Mouse (Mus musculus) liver, postnatal 0 days (tissue): ENCODE measurements around the gene Larp1b. TPM values are rescaled to one million over a fixed set of nuclear protein-coding genes. Genes with fewer than 3 reads are reported as not detected.

Source experiments
- ATAC-seq: fragments of 200-750 bp; cut with Nextera tagmentation; 2 replicates; pipeline ENCODE4 v1.8.0; 2017; ENCODE audit warnings: mild to moderate bottlenecking, moderate library complexity
- DNase-seq: peaks from one replicate; pipeline ENCODE4 v3.0.0-alpha.2; 2016
- H3K27ac ChIP-seq: fragments of 300-500 bp; sonication (generic); 2 replicates; pipeline ENCODE4 v1.5.1; 2014; ENCODE audit warnings: antibody characterized with exemption, moderate library complexity, mild to moderate bottlenecking, low read depth
- H3K27me3 ChIP-seq: fragments of 300-500 bp; sonication (generic); 2 replicates; pipeline ENCODE4 v1.6.1; 2014; ENCODE audit warnings: low read length, control low read depth, mixed read lengths; ENCODE audit not compliant: insufficient read depth
- H3K36me3 ChIP-seq: fragments of 300-500 bp; sonication (generic); replicated peaks from 2 replicates; pipeline ENCODE4 v1.6.1; 2014; ENCODE audit warnings: mild to moderate bottlenecking, control low read depth, low read length, moderate library complexity, mixed read lengths; ENCODE audit not compliant: insufficient read depth
- H3K4me1 ChIP-seq: fragments of 300-500 bp; sonication (generic); 2 replicates; pipeline ENCODE4 v1.6.1; 2014; ENCODE audit warnings: antibody characterized with exemption, mild to moderate bottlenecking, control low read depth; ENCODE audit not compliant: insufficient read depth
- H3K4me2 ChIP-seq: fragments of 300-500 bp; sonication (generic); 2 replicates; pipeline ENCODE4 v1.6.1; 2014; ENCODE audit warnings: low read depth, mild to moderate bottlenecking, low read length, moderate library complexity, mixed read lengths
- H3K4me3 ChIP-seq: fragments of 300-500 bp; sonication (generic); 2 replicates; pipeline ENCODE4 v1.5.1; 2014; ENCODE audit warnings: low read depth, low read length
- H3K9ac ChIP-seq: fragments of 300-500 bp; sonication (generic); replicated peaks from 2 replicates; pipeline ENCODE4 v1.6.1; 2014; ENCODE audit warnings: mild to moderate bottlenecking, moderate library complexity
- H3K9me3 ChIP-seq: fragments of 300-500 bp; sonication (generic); 2 replicates; pipeline ENCODE4 v1.6.1; 2016; ENCODE audit warnings: mild to moderate bottlenecking, control low read depth, low read length, mixed read lengths
- CTCF ChIP-seq: sonication (generic); IDR thresholded peaks from 2 replicates; pipeline ENCODE4 v1.5.1; 2016; ENCODE audit warnings: antibody characterized with exemption, low read depth
- EP300 ChIP-seq: IDR thresholded peaks from 2 replicates; pipeline ENCODE4 v1.6.1; 2016; ENCODE audit warnings: antibody characterized with exemption, low read depth, mild to moderate bottlenecking
- WGBS: fragments of 180-500 bp; shearing (Covaris S2); extraction: QIAGEN DNeasy Blood & Tissue Kit; methylation state at CpG from one replicate; pipeline ENCODE4 v1.1.7; 2014; ENCODE audit not compliant: insufficient replicate concordance; 5-methylcytosine and 5-hydroxymethylcytosine counted together
- polyA plus RNA-seq: library from polyadenylated mRNA; unstranded; fragments of >200 nt; fragmentation: Nextera tagmentation; extraction: Ambion mirVana; gene quantifications from 2 replicates; pipeline ENCODE4 v1.2.1, GENCODE M21; 2015

Larp1b gene
- polyA plus RNA-seq, 1 experiment from 2014 or later, result 22.3 TPM

GRCm38 (mm10) chr3:41065320-41065719 lies 115.7 kb downstream of the Larp1b start:
- H3K4me3 ChIP-seq, result no peak overlapping the region
- 63% methylated on average over 2 of the region's 2 CpGs for WGBS
- peaks cover 3% of the 10 kb centered on the region; the same call in 1 of the 2 replicates for H3K4me1 ChIP-seq
- no peak overlapping the region for H3K4me2 ChIP-seq
- peak overlapping the region; percentile 80 for H3K27ac ChIP-seq
- DNase-seq, result no peak
- H3K27me3 ChIP-seq, result no peaks in the 10 kb centered on the region
- TF ChIP-seq EP300, result no peak
- TF ChIP-seq CTCF, result no peak
- H3K36me3 ChIP-seq, result peaks cover 21% of the 10 kb centered on the region
- peak; percentile 80 for ATAC-seq
- no peaks in the 10 kb centered on the region for H3K9me3 ChIP-seq
- no peak overlapping the region for H3K9ac ChIP-seq

DNA sequence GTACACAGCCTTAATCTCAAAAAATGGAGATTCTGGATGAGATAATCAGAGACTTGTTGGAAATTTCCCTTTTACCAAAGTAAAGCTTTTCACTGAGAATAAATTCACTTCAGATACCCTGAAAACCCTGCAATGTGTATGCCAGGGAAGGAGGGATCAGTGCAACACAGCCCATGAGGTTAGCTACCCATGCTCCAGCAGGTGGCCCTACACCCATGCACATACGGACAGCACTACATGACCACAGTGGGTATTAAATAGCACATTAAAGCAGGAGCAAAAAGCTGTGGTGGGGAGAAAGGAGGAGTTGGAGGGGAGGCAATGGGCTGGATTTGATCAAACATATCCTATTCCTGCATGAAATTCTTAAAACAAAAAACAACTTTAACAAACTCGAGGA lies 120.9 kb downstream of the Larp1b start:
- peaks cover 21% of the 10 kb centered on the region for H3K36me3 ChIP-seq
- no peaks in the 10 kb centered on the region for H3K27me3 ChIP-seq
- H3K4me3 ChIP-seq, result no peak overlapping the region
- H3K9me3 ChIP-seq, result no peaks in the 10 kb centered on the region
- TF ChIP-seq CTCF, result peak; percentile 47
- TF ChIP-seq EP300, result no peak
- no peak overlapping the region for H3K4me2 ChIP-seq
- DNase-seq (no peak), ATAC-seq (no peak)
- 83% methylated on average over 2 of the region's 2 CpGs for WGBS
- no peaks in the 10 kb centered on the region; the same call in 1 of the 2 replicates for H3K4me1 ChIP-seq
- no peak overlapping the region for H3K9ac ChIP-seq
- H3K27ac ChIP-seq, result no peak overlapping the region

- Histone ChIP-seq H3K9ac (no peak overlapping the region), H3K4me3 (no peak overlapping the region), H3K9me3 (no peaks in the 10 kb centered on the region), H3K4me1 (peaks cover 3% of the 10 kb centered on the region; the same call in 1 of the 2 replicates), H3K4me2 (no peak overlapping the region), H3K27me3 (no peaks in the 10 kb centered on the region), H3K36me3 (no peaks in the 10 kb centered on the region), H3K27ac (no peak overlapping the region)
- 92% methylated on average over 8 of the region's 8 CpGs for WGBS
- TF ChIP-seq CTCF (no peak), EP300 (no peak)
- DNase-seq (no peak), ATAC-seq (no peak)
These were observed 125.7 kb downstream of the Larp1b start for GRCm38 (mm10) chr3:41075376-41075775.

- H3K36me3 ChIP-seq, result no peaks in the 10 kb centered on the region
- H3K27me3 ChIP-seq, result no peaks in the 10 kb centered on the region
- H3K9me3 ChIP-seq, result no peaks in the 10 kb centered on the region
- no peak overlapping the region for H3K4me2 ChIP-seq
- ATAC-seq, result no peak
- H3K4me1 ChIP-seq, result peaks cover 12% of the 10 kb centered on the region
- 82% methylated on average over 2 of the region's 2 CpGs for WGBS
- no peak for DNase-seq
- no peak overlapping the region for H3K9ac ChIP-seq
- no peak for TF ChIP-seq CTCF
- no peak for TF ChIP-seq EP300
- no peak overlapping the region for H3K4me3 ChIP-seq
- no peak overlapping the region for H3K27ac ChIP-seq
These were observed 129.0 kb downstream of the Larp1b start for GRCm38 (mm10) chr3:41078673-41079072.

DNA sequence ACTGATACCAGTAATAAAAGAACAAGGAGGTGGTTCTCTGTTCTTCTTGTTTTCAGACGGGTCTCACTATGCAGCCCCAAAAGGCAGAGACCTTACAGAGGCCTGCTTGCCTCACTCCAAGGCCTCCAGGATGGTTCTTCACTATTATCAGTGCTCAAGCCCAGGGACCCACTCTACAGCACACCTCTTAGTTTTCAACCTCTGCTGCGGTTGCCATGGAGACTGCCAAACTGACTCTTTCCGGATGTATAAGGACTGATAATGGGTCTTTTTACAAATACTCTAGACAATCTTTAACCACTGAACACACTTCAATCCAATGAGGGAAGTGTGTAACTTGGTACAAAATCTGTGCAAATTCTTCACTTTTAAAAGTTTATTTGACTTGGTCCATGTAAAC lies 131.1 kb downstream of the Larp1b start:
- TF ChIP-seq CTCF, result no peak
- no peak for TF ChIP-seq EP300
- 34% methylated on average over 3 of the region's 3 CpGs for WGBS
- Histone ChIP-seq H3K27me3 (no peaks in the 10 kb centered on the region), H3K4me3 (no peak overlapping the region), H3K4me1 (peaks cover 20% of the 10 kb centered on the region), H3K4me2 (peak overlapping the region; percentile 93), H3K9me3 (no peaks in the 10 kb centered on the region), H3K27ac (no peak overlapping the region), H3K36me3 (no peaks in the 10 kb centered on the region), H3K9ac (no peak overlapping the region)
- ATAC-seq (no peak), DNase-seq (peak; percentile 31)

DNA sequence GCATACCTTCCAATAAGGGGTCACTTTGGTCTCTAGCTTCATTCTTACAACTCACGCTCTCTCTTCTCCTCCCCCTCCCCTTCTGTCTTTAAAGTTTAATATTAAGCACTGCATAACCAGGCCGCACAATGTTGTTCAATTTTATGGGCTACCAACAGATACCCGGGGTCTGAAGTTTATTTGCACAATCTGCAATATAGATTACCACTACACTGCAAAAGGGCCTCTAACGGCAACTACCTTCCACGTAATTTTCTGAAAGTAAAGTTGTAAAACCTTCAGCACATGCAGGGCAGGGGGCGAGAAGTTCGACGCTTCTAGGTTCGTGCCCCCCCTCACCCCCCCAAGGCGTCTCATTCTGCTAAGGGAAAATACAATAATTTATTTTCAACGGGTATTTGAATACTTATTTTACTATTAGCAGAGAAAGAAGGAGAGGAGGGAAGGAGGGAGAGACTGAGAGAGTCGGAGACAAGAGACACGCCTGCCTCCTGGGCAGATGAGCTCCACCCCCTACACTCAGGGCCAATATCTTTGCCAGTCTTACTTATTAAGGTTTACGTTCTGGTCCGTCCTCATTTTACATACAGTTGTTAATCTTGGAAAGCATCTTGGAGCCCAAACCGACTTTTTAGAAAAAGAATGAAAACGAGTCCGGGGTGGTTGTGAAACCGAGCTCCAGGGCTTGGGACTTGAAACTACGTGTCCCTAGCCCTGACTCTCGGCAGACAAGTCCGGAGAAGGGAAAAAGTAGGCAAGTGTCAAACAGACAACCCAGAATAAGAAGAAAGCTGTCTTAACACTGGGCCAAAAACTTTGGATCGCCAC lies 132.1 kb downstream of the Larp1b start:
- TF ChIP-seq CTCF (no peak), EP300 (no peak)

More for the DNA sequence above, 132.1 kb downstream of the Larp1b start:
- H3K27me3 ChIP-seq, result no peaks in the 10 kb centered on the region
- no peaks in the 10 kb centered on the region for H3K9me3 ChIP-seq
- H3K9ac ChIP-seq, result peak overlapping the region; percentile 75
- H3K36me3 ChIP-seq, result no peaks in the 10 kb centered on the region
- DNase-seq (peak; percentile 30), ATAC-seq (no peak)
- H3K27ac ChIP-seq, result peak overlapping the region; percentile 90
- H3K4me2 ChIP-seq, result peak overlapping the region; percentile 93
- peaks cover 20% of the 10 kb centered on the region for H3K4me1 ChIP-seq
- WGBS, result 5% methylated on average over 23 of the region's 23 CpGs
- H3K4me3 ChIP-seq, result peak overlapping the region; percentile 91
